Mouse (Mus musculus) midbrain, embryonic 11.5 days (tissue): ENCODE results near the gene Mfsd4b4. TPM values are rescaled to one million over a fixed set of nuclear protein-coding genes. Genes with fewer than 3 reads are reported as not detected.
"Not testable (repeated sequence)": the region's sequence is repeated elsewhere in the genome, so short reads cannot be mapped to it uniquely, and the experiment has no call there.

Source experiments
- ATAC-seq: fragments of 200-750 bp; cut with Nextera tagmentation; 2 replicates; pipeline ENCODE4 v1.8.0; 2017; ENCODE audit warnings: moderate TSS enrichment, moderate library complexity; ENCODE audit not compliant: low FRiP score
- DNase-seq: peaks from one replicate; pipeline ENCODE4 v3.0.0; 2015; ENCODE audit warnings: low spot score; ENCODE audit errors: missing footprints
- H3K27ac ChIP-seq: fragments of 300-500 bp; sonication (generic); 2 replicates; pipeline ENCODE4 v1.5.1; 2014; ENCODE audit warnings: low read depth, low read length
- H3K27me3 ChIP-seq: fragments of 300-500 bp; sonication (generic); 2 replicates; pipeline ENCODE4 v1.6.1; 2014; ENCODE audit warnings: mild to moderate bottlenecking, low read length, moderate library complexity, mixed read lengths; ENCODE audit not compliant: control insufficient read depth, insufficient read depth
- H3K36me3 ChIP-seq: fragments of 300-500 bp; sonication (generic); 2 replicates; pipeline ENCODE4 v1.6.1; 2014; ENCODE audit warnings: mild to moderate bottlenecking, low read length, moderate library complexity, mixed read lengths; ENCODE audit not compliant: control insufficient read depth, insufficient read depth
- H3K4me1 ChIP-seq: fragments of 300-500 bp; sonication (generic); 2 replicates; pipeline ENCODE4 v1.6.1; 2014; ENCODE audit warnings: low read length; ENCODE audit not compliant: control insufficient read depth, insufficient read depth
- H3K4me2 ChIP-seq: fragments of 300-500 bp; sonication (generic); 2 replicates; pipeline ENCODE4 v1.6.1; 2014; ENCODE audit warnings: mild to moderate bottlenecking, moderate library complexity
- H3K4me3 ChIP-seq: fragments of 300-500 bp; sonication (generic); 2 replicates; pipeline ENCODE4 v1.5.1; 2014; ENCODE audit warnings: low read depth, low read length
- H3K9ac ChIP-seq: fragments of 300-500 bp; sonication (generic); 2 replicates; pipeline ENCODE4 v1.6.1; 2014; ENCODE audit warnings: low read length
- H3K9me3 ChIP-seq: fragments of 300-500 bp; sonication (generic); 2 replicates; pipeline ENCODE4 v1.6.1; 2016; ENCODE audit warnings: low read length; ENCODE audit not compliant: control insufficient read depth
- WGBS: fragments of 180-500 bp; shearing (Covaris S2); extraction: QIAGEN DNeasy Blood & Tissue Kit; methylation state at CpG from one replicate; pipeline ENCODE4 v1.1.7; 2014; 5-methylcytosine and 5-hydroxymethylcytosine counted together
- polyA plus RNA-seq: library from polyadenylated mRNA; unstranded; fragments of >200 nt; fragmentation: Nextera tagmentation; extraction: Ambion mirVana; gene quantifications from 2 replicates; pipeline ENCODE4 v1.2.1, GENCODE M21; 2014

The Mfsd4b4 gene
- 3.6 and 3.8 TPM in 2 replicates for polyA plus RNA-seq

DNA sequence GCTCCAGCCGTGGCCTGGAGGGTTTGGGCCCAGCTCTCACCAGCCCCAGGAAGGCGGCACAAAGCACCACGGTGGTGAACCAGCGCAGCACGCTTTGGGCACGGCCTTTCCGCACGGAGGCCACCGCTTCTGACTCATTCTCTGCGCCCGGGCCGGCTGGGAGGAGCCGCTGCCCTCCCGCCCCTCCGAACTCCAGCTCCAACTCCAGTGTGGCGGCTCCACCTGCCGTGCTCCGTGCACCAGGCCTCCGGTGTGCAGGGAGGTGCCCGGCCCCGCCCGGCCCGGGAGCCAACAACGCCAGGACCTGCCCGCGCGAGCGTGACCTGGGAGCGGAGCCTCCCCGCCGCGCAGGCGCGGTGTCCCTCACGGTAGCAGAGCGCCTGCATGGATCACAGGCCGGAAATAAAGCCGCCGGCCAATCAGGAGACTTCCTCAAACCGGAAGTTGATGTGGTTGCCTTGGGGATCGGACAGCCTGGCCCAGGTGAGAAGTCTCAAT lies at the start of gene Mfsd4b4:
TSS of gene Mfsd4b4 (minus strand) at position 365 of the 498 bp plus-strand sequence.
- DNase-seq (peak; percentile 98), ATAC-seq (peak; percentile 99)
- Histone ChIP-seq H3K27me3 (no peaks in the 10 kb centered on the region), H3K27ac (peak within 1 kb of the TSS; percentile 32; the same call in 1 of the 2 replicates), H3K9me3 (no peaks in the 10 kb centered on the region), H3K4me2 (peak within 1 kb of the TSS; percentile 51), H3K36me3 (no peaks in the 10 kb centered on the region), H3K4me1 (peaks cover 3% of the 10 kb centered on the region; the same call in 1 of the 2 replicates), H3K4me3 (peak within 1 kb of the TSS; percentile 58), H3K9ac (peak within 1 kb of the TSS; percentile 82)
- WGBS = under 1% methylated on average over 41 of the region's 41 CpGs

DNA sequence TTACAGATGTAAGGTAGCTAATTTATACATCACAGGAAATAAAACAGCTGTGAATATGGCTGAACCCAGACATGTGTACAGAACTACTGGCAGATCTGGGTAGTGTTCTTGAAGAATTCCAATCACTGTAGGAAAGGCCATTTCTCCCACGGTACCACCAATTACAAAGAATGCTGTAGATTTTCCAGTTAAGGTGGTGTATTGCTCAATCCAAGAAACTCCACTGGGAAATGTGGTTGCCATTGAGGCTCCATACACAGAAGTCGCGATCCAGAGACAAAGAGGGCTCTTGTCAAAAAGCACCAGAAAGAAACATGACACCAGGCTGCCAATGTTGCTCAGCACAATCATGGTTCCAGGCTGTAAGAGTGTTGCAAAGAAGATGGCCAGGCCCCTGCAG lies 48.2 kb upstream of the Mfsd4b4 start:
- not testable (repeated sequence) for ATAC-seq, H3K4me1 ChIP-seq, H3K9ac ChIP-seq, H3K9me3 ChIP-seq, H3K27me3 ChIP-seq, H3K4me3 ChIP-seq, H3K36me3 ChIP-seq, H3K27ac ChIP-seq, DNase-seq, H3K4me2 ChIP-seq
- WGBS = 82% methylated on average over 3 of the region's 3 CpGs

DNA sequence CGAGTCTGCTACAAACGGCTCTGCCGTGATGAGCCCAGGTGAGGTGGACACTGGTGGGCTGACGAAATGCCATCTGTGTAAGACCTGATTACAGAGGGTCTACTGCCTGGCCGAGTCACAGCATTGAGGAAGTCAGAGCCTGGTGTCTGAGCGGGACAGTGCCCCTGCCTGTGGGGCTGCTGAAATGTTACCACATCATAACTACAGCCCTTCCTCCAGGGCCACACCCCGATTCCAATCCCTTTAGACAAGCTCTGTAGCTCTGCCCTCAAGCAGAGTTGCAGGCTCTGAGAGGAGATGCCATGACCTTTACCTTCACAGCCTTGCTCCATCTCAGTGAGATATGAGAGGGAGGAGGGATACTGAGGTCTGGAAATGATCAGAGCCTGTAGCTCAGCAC lies 37.5 kb upstream of the Mfsd4b4 start:
- 84% methylated on average over 7 of the region's 7 CpGs for WGBS
- Histone ChIP-seq H3K4me3 (no peak overlapping the region), H3K9me3 (no peaks in the 10 kb centered on the region), H3K36me3 (no peaks in the 10 kb centered on the region), H3K9ac (no peak overlapping the region), H3K27ac (no peak overlapping the region), H3K4me2 (no peak overlapping the region), H3K27me3 (no peaks in the 10 kb centered on the region), H3K4me1 (no peaks in the 10 kb centered on the region)
- DNase-seq = no peak
- ATAC-seq = no peak

DNA sequence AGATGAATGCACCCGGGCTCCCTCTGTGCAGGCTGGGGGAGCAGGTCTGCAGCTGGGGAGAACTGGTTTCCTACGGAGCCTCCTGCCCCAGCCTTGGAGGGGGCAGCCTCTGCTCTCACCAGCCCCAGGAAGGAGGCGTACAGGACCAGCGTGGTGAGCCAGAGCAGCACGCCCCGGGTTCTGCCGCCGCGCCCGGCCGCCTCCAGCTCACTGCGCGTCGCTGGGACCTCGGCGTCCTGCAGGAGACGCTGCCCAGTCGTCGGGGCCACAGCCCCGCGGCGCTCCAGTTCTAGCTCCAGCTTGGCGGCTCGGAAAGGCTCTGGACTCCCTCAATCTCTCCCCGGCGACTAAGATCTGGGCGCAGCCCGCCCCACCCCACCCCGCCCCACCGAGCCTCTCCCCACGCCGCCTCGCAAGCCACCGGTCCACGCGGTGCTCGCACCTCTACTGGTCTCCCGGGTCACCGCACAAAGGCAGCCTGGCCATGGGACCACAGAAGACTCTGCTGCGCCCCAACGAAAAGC lies 27.6 kb upstream of the Mfsd4b4 start, which contains the start of gene Mfsd4b2:
TSS of gene Mfsd4b2 (minus strand) at position 308 of the 524 bp plus-strand sequence.
- H3K4me2 ChIP-seq = peak within 1 kb of the TSS; percentile 72
- H3K4me1 ChIP-seq = peaks cover 3% of the 10 kb centered on the region; the same call in 1 of the 2 replicates
- no peaks in the 10 kb centered on the region for H3K9me3 ChIP-seq
- peak within 1 kb of the TSS; percentile 60 for H3K9ac ChIP-seq
- no peak within 1 kb of the TSS for H3K27ac ChIP-seq
- DNase-seq (peak; percentile 93), ATAC-seq (peak; percentile 73; the same call in 1 of the 2 replicates)
- 1% methylated on average over 39 of the region's 41 CpGs for WGBS
- H3K27me3 ChIP-seq = peaks cover 12% of the 10 kb centered on the region
- peak within 1 kb of the TSS; percentile 40 for H3K4me3 ChIP-seq
- H3K36me3 ChIP-seq = no peaks in the 10 kb centered on the region

DNA sequence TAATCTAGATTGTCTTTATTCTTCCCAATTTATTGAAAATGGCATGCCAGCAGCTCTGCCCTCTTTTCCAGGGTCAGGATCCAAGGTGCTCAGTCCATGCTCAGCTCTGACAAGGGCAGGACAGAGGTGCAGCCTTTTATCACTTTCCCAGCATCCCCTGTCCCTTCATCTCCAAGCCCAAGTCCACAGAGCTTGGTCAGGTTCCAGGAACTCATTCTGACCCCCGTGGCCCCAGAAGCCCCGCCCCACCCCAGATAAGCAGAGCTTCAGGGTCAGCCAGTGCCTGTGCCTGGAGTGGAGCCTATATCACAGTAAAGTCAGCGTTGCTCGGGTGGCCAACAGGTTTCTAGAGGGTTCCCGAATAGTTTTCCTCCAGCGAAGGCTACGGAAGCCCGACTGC lies 25.5 kb upstream of the Mfsd4b4 start:
- not testable (repeated sequence) for DNase-seq, H3K4me2 ChIP-seq, H3K36me3 ChIP-seq, ATAC-seq, H3K9me3 ChIP-seq, H3K4me1 ChIP-seq, H3K4me3 ChIP-seq, H3K9ac ChIP-seq, H3K27ac ChIP-seq
- H3K27me3 ChIP-seq = peaks cover 12% of the 10 kb centered on the region
- 79% methylated on average over 8 of the region's 8 CpGs for WGBS

DNA sequence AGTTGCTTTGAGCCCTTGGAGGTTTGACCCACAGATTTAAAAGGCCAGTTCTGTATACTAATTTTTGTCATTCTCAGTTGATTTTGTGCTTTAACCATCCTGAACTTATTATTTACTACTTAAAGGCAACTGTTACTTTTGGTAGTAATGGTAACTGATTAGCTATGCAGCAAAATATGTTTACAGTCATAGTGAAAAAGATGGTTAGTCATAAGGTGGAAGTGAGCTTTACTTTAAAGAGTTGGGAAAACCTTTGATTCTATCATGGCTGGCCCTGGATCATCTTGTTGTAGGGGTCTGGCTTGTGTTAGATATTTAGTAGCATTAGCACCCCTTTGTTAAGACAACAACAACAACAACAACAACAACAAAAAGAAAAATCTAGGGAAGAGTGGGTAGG lies 13.6 kb upstream of the Mfsd4b4 start:
- no peak overlapping the region for H3K4me2 ChIP-seq
- no peaks in the 10 kb centered on the region for H3K4me1 ChIP-seq
- H3K9ac ChIP-seq = no peak overlapping the region
- H3K36me3 ChIP-seq = no peaks in the 10 kb centered on the region
- H3K4me3 ChIP-seq = no peak overlapping the region
- H3K27ac ChIP-seq = no peak overlapping the region
- H3K27me3 ChIP-seq = no peaks in the 10 kb centered on the region
- ATAC-seq = no peak
- no peak for DNase-seq
- H3K9me3 ChIP-seq = no peaks in the 10 kb centered on the region

DNA sequence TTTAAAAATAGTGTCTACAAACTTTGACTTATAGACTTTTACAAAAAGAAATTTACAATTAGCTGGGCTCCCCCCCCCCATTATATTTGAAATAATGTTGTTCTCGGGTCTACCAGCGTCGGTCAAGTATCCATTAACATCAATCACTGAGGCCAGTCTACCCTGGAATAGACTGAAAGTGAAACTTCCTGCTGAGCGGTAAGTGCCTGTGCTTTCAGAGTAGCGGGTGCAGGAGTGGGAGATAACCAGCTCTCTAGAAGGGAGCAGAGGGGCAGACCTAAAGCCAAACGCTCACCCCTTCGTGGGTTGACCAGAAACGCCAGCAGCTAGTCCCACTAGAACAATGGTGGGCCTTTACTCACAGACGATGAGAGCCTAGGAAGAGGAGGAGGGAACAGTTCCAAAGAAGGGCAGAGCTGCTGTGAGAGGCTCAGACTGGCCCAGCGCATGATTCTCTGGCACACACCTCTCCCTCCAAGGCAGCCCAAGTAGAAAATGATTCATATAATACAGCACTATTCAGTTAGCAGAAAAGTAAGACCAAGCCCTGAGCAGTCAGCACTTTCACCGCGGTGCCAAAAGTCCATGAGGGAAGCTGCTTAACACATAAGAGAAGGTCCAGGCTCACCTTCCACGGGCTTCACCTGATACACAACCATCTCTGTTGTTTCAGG lies 9.9 kb upstream of the Mfsd4b4 start:
- H3K9me3 ChIP-seq = no peaks in the 10 kb centered on the region
- H3K4me1 ChIP-seq = no peaks in the 10 kb centered on the region
- DNase-seq (no peak), ATAC-seq (no peak)
- H3K27me3 ChIP-seq = no peaks in the 10 kb centered on the region
- WGBS = 77% methylated on average over 13 of the region's 13 CpGs
- H3K4me3 ChIP-seq = no peak overlapping the region
- no peak overlapping the region for H3K9ac ChIP-seq
- H3K36me3 ChIP-seq = no peaks in the 10 kb centered on the region
- H3K4me2 ChIP-seq = no peak overlapping the region
- no peak overlapping the region for H3K27ac ChIP-seq

DNA sequence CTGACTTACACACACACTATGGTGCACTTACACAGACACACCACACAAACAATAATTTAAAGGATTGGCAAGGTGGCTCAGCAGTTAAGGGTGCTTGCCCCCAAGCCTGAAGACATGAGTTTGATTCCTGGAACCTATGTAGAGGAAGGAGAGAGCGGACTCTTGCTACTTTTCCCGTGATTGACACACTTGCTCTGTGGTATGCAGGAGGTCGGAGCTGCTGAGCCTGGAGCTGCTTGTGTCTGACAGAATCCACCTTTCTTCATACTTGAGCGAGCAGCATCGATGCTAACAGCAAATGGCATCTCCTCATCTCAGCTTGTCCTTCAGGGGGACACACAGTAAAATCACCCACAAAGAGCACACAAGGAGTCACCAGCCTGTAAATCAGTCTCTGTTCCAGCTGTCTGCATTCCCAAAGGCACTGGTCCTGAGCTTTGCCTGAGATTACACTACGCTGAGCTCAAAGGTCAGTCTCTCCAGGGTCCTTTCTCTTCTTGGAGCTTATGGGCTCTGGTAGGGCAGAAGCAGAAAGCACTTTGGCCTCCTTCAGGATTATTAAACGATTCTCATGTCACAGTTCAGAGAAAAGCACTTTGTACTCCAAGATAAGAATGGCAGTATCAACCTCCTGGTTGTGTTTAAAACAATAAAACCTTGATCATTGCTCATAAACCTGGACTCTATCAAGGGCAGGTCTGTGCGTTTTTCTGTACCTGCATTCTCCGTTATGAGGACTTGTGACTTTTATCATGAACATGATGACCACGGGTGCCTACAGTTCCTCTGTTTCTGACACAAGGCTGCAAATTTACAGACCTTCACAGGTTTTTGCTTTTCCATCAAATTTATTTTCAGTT lies 8.0 kb upstream of the Mfsd4b4 start:
- H3K36me3 ChIP-seq = no peaks in the 10 kb centered on the region
- no peaks in the 10 kb centered on the region for H3K27me3 ChIP-seq
- H3K27ac ChIP-seq = no peak overlapping the region
- no peaks in the 10 kb centered on the region for H3K4me1 ChIP-seq
- H3K4me2 ChIP-seq = no peak overlapping the region
- H3K9ac ChIP-seq = no peak overlapping the region
- H3K9me3 ChIP-seq = no peaks in the 10 kb centered on the region
- DNase-seq (no peak), ATAC-seq (no peak)
- 80% methylated on average over 10 of the region's 10 CpGs for WGBS
- no peak overlapping the region for H3K4me3 ChIP-seq

DNA sequence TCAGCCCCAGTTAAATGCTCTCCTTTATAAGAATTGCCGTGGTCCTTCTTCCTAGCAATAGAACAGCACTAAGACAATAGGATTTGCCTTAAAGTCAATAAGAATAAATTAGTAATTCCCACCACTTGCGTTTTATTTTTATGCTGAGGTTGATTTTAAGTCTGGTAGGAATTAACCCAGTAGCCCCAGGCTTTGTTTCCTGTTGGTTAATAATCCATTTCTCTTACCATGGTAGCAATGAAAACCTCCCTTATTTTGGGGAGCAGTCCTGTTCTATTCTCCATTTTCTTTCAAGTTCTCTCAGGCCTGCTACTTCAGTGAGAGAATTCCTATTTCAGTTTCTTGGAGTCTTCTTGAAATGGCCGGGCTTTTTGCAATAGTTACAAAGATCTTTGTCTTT lies 5.2 kb upstream of the Mfsd4b4 start:
- Histone ChIP-seq H3K4me2 (no peak overlapping the region), H3K27ac (no peak overlapping the region), H3K36me3 (no peaks in the 10 kb centered on the region), H3K27me3 (no peaks in the 10 kb centered on the region), H3K9me3 (no peaks in the 10 kb centered on the region), H3K4me3 (no peak overlapping the region), H3K9ac (no peak overlapping the region), H3K4me1 (no peaks in the 10 kb centered on the region; the same call in 1 of the 2 replicates)
- 72% methylated on average over 3 of the region's 3 CpGs for WGBS
- ATAC-seq (no peak), DNase-seq (no peak)
